Mouse (Mus musculus): ENCODE data around the gene Hist1h1e. TPM values are rescaled to one million over a fixed set of nuclear protein-coding genes. Genes with fewer than 3 reads are reported as not detected.
A peak's percentile ranks its signal among the peaks of the same experiment; 100 is the strongest.
"Not testable (repeated sequence)": the region's sequence is repeated elsewhere in the genome, so short reads cannot be mapped to it uniquely, and the experiment has no call there.

Gene Hist1h1e
- polyA plus RNA-seq, 1 experiment from 2014 or later, result 8.8 TPM

- Histone ChIP-seq H3K27ac (peak overlapping the region; percentile 81), H3K27me3 (no peaks in the 10 kb centered on the region), H3K9ac (peak overlapping the region; percentile 55), H3K4me2 (peak overlapping the region; percentile 82), H3K4me3 (peak overlapping the region; percentile 47), H3K36me3 (no peaks in the 10 kb centered on the region), H3K9me3 (no peaks in the 10 kb centered on the region), H3K4me1 (replicated peaks) (peaks cover 32% of the 10 kb centered on the region)
- WGBS, result 2% methylated on average over 22 of the region's 22 CpGs
- ATAC-seq (ENCODE audit: low FRiP score), result no peak
These were observed 36.0 kb downstream of the Hist1h1e start for GRCm38 (mm10) chr13:23586099-23586939.

GRCm38 (mm10) chr13:23585442-23586098 lies 36.8 kb downstream of the Hist1h1e start:
- peak overlapping the region; percentile 95 for H3K27ac ChIP-seq
- ATAC-seq (ENCODE audit: low FRiP score), result peak; percentile 90
- H3K4me1 ChIP-seq (replicated peaks), result peaks cover 32% of the 10 kb centered on the region
- peak overlapping the region; percentile 80 for H3K9ac ChIP-seq
- H3K4me3 ChIP-seq, result peak overlapping the region; percentile 47
- not testable (repeated sequence) for H3K36me3 ChIP-seq, H3K27me3 ChIP-seq, H3K9me3 ChIP-seq
- under 1% methylated on average over 33 of the region's 36 CpGs for WGBS
- H3K4me2 ChIP-seq, result peak overlapping the region; percentile 82

GRCm38 (mm10) chr13:23585029-23585441 lies 37.3 kb downstream of the Hist1h1e start:
- peak; percentile 2; the same call in 1 of the 2 replicates for ATAC-seq (ENCODE audit: low FRiP score)
- H3K27ac ChIP-seq, result peak overlapping the region; percentile 95
- H3K9me3 ChIP-seq, result no peaks in the 10 kb centered on the region
- H3K36me3 ChIP-seq, result no peaks in the 10 kb centered on the region
- WGBS, result under 1% methylated on average over 21 of the region's 21 CpGs
- peak overlapping the region; percentile 82 for H3K4me2 ChIP-seq
- H3K4me3 ChIP-seq, result peak overlapping the region; percentile 47
- peaks cover 32% of the 10 kb centered on the region for H3K4me1 ChIP-seq (replicated peaks)
- H3K9ac ChIP-seq, result peak overlapping the region; percentile 80
- H3K27me3 ChIP-seq, result no peaks in the 10 kb centered on the region

GRCm38 (mm10) chr13:23584331-23584730 lies 38.0 kb downstream of the Hist1h1e start:
- H3K27ac ChIP-seq, result peak overlapping the region; percentile 95
- no peaks in the 10 kb centered on the region for H3K27me3 ChIP-seq
- no peak for ATAC-seq (ENCODE audit: low FRiP score)
- H3K36me3 ChIP-seq, result no peaks in the 10 kb centered on the region
- no peaks in the 10 kb centered on the region for H3K9me3 ChIP-seq
- peaks cover 32% of the 10 kb centered on the region for H3K4me1 ChIP-seq (replicated peaks)
- H3K4me3 ChIP-seq, result peak overlapping the region; percentile 47
- H3K9ac ChIP-seq, result peak overlapping the region; percentile 80
- peak overlapping the region; percentile 82 for H3K4me2 ChIP-seq

GRCm38 (mm10) chr13:23583387-23584068 lies 38.8 kb downstream of the Hist1h1e start:
- H3K4me2 ChIP-seq, result peak overlapping the region; percentile 82; the same call in 1 of the 2 replicates
- no peak overlapping the region for H3K9ac ChIP-seq
- peak overlapping the region; percentile 31; the same call in 1 of the 2 replicates for H3K27ac ChIP-seq

GRCm38 (mm10) chr13:23582219-23583056 lies 39.9 kb downstream of the Hist1h1e start:
- Histone ChIP-seq H3K27ac (peak overlapping the region; percentile 89), H3K9me3 (no peaks in the 10 kb centered on the region), H3K27me3 (no peaks in the 10 kb centered on the region), H3K4me3 (peak overlapping the region; percentile 50), H3K36me3 (no peaks in the 10 kb centered on the region), H3K4me2 (peak overlapping the region; percentile 92), H3K9ac (peak overlapping the region; percentile 79), H3K4me1 (replicated peaks) (peaks cover 32% of the 10 kb centered on the region)
- ATAC-seq (ENCODE audit: low FRiP score), result no peak
- WGBS, result 6% methylated on average over 6 of the region's 6 CpGs

More at GRCm38 (mm10) chr13:23583387-23584068, 38.8 kb downstream of the Hist1h1e start:
- no peak overlapping the region for H3K4me3 ChIP-seq
- H3K27me3 ChIP-seq, result no peaks in the 10 kb centered on the region
- ATAC-seq (ENCODE audit: low FRiP score), result no peak
- H3K36me3 ChIP-seq, result no peaks in the 10 kb centered on the region
- peaks cover 32% of the 10 kb centered on the region for H3K4me1 ChIP-seq (replicated peaks)
- no peaks in the 10 kb centered on the region for H3K9me3 ChIP-seq

- ATAC-seq (ENCODE audit: low FRiP score), result peak; percentile 91
These were observed 40.7 kb downstream of the Hist1h1e start, which contains the start of gene Hist1h4d for GRCm38 (mm10) chr13:23581408-23582218. Gene Hist1h4d, plus strand, starts transcription at chr13:23581598.

GRCm38 (mm10) chr13:23577835-23578234 lies 44.5 kb downstream of the Hist1h1e start:
- H3K9me3 ChIP-seq, result no peaks in the 10 kb centered on the region
- WGBS, result 90% methylated on average over 1 of the region's 1 CpGs
- H3K4me3 ChIP-seq, result no peak overlapping the region
- H3K27me3 ChIP-seq, result no peaks in the 10 kb centered on the region
- H3K9ac ChIP-seq, result no peak overlapping the region
- peaks cover 36% of the 10 kb centered on the region for H3K4me1 ChIP-seq (replicated peaks)
- H3K36me3 ChIP-seq, result no peaks in the 10 kb centered on the region
- no peak for ATAC-seq (ENCODE audit: low FRiP score)
- no peak overlapping the region for H3K27ac ChIP-seq
- no peak overlapping the region for H3K4me2 ChIP-seq

More at GRCm38 (mm10) chr13:23581408-23582218, 40.7 kb downstream of the Hist1h1e start, which contains the start of gene Hist1h4d:
- peak within 1 kb of the TSS; percentile 50 for H3K4me3 ChIP-seq
- H3K9me3 ChIP-seq, result no peaks in the 10 kb centered on the region
- WGBS, result under 1% methylated on average over 43 of the region's 43 CpGs
- peak within 1 kb of the TSS; percentile 92 for H3K4me2 ChIP-seq
- peak within 1 kb of the TSS; percentile 89 for H3K27ac ChIP-seq
- no peaks in the 10 kb centered on the region for H3K36me3 ChIP-seq
- no peaks in the 10 kb centered on the region for H3K27me3 ChIP-seq
- H3K4me1 ChIP-seq (replicated peaks), result peaks cover 37% of the 10 kb centered on the region
- H3K9ac ChIP-seq, result peak within 1 kb of the TSS; percentile 79

GRCm38 (mm10) chr13:23576906-23577639 lies 45.3 kb downstream of the Hist1h1e start:
- WGBS, result 53% methylated on average over 6 of the region's 6 CpGs
- Histone ChIP-seq H3K9ac (peak overlapping the region; percentile 77; the same call in 1 of the 2 replicates), H3K4me3 (peak overlapping the region; percentile 42; the same call in 1 of the 2 replicates), H3K27me3 (no peaks in the 10 kb centered on the region), H3K4me2 (peak overlapping the region; percentile 69), H3K9me3 (no peaks in the 10 kb centered on the region), H3K4me1 (replicated peaks) (peaks cover 37% of the 10 kb centered on the region), H3K36me3 (no peaks in the 10 kb centered on the region), H3K27ac (0 out of 2 replicates have a peak overlapping the region, but pooled peaks have one; percentile 82)
- no peak for ATAC-seq (ENCODE audit: low FRiP score)

GRCm38 (mm10) chr13:23576351-23576881 lies 45.9 kb downstream of the Hist1h1e start:
- 3% methylated on average over 7 of the region's 7 CpGs for WGBS
- no peak for ATAC-seq (ENCODE audit: low FRiP score)
- Histone ChIP-seq H3K27ac (peak overlapping the region; percentile 82; the same call in 1 of the 2 replicates), H3K9me3 (no peaks in the 10 kb centered on the region), H3K9ac (peak overlapping the region; percentile 77), H3K27me3 (no peaks in the 10 kb centered on the region), H3K4me1 (replicated peaks) (peaks cover 37% of the 10 kb centered on the region), H3K4me3 (peak overlapping the region; percentile 42), H3K4me2 (peak overlapping the region; percentile 69), H3K36me3 (no peaks in the 10 kb centered on the region)

Measured in hindbrain, embryonic 13.5 days (tissue).